Mouse (Mus musculus): Measurements from ENCODE around the gene B4galt5. TPM values are rescaled to one million over a fixed set of nuclear protein-coding genes. Genes with fewer than 3 reads are reported as not detected.

B4galt5 gene
- total and polyA plus RNA-seq, 3 experiments = 4.6 to 34.4 (median 6.5) TPM

DNA sequence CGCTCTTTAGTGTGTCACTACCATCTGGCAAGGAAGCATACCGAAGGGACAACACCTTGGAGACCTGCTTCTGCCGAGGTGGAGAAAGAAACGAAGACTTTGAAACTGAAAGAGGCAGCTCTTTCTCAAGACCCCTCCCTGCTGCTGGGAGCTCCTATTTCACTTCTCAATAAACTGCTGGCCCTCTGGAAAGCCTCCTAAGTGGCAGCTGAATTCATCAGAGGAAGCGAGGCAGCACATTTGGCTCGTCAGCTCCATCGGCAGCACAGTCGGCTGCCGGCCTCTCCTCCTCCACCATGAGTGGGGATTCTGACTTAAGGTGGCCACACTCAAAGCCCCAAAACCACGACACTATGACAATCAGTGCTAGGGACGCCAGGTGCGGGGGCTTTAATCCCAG lies 41.3 kb downstream of the B4galt5 start:
- no peaks in the 10 kb centered on the region; a peak in 1 of 4 replicates for H3K36me3 ChIP-seq (ENCODE audit: control insufficient read depth in 1 of 2, insufficient read depth in 2 of 2, low read length in 2 of 2)
- TF ChIP-seq HCFC1 (IDR thresholded peaks at IDR 0.05; ENCODE audit: low read depth, low read length) (no peak), MAZ (IDR thresholded peaks at IDR 0.05; ENCODE audit: low read depth, low read length) (no peak), ZC3H11A (IDR thresholded peaks at IDR 0.05; ENCODE audit: low read depth, low read length) (no peak), TBP (IDR thresholded peaks at IDR 0.05; ENCODE audit: low read depth, low read length) (no peak), E2F4 (IDR thresholded peaks at IDR 0.05; ENCODE audit: borderline replicate concordance, low read depth, low read length) (no peak)
- no peak overlapping the region for H3K9ac ChIP-seq (ENCODE audit: control insufficient read depth, low read depth, low read length, poor library complexity, severe bottlenecking)
- H3K9me3 ChIP-seq (replicated peaks; ENCODE audit: insufficient read depth, low read length) = no peaks in the 10 kb centered on the region
- no peak overlapping the region for H3K4me3 ChIP-seq (ENCODE audit: control insufficient read depth in 1 of 2, insufficient read depth in 1 of 2, low read depth in 2 of 2, low read length in 2 of 2)
- H3K27ac ChIP-seq (ENCODE audit: control insufficient read depth, low read depth, low read length) = no peak overlapping the region
- H3K27me3 ChIP-seq (ENCODE audit: control insufficient read depth in 1 of 2, insufficient read depth in 2 of 2, low read length in 2 of 2) = no peaks in the 10 kb centered on the region
- DNase-seq (ENCODE audit: low read depth, low spot score) = no peak
- H3K79me2 ChIP-seq (ENCODE audit: control insufficient read depth, insufficient read depth, low read length, poor library complexity) = no peaks in the 10 kb centered on the region
- peaks cover 0 to under 1% of the 10 kb centered on the region in 2 experiments; a peak in 1 of 4 replicates for H3K4me1 ChIP-seq (ENCODE audit: control insufficient read depth in 1 of 2, insufficient read depth in 2 of 2, low read length in 2 of 2)

DNA sequence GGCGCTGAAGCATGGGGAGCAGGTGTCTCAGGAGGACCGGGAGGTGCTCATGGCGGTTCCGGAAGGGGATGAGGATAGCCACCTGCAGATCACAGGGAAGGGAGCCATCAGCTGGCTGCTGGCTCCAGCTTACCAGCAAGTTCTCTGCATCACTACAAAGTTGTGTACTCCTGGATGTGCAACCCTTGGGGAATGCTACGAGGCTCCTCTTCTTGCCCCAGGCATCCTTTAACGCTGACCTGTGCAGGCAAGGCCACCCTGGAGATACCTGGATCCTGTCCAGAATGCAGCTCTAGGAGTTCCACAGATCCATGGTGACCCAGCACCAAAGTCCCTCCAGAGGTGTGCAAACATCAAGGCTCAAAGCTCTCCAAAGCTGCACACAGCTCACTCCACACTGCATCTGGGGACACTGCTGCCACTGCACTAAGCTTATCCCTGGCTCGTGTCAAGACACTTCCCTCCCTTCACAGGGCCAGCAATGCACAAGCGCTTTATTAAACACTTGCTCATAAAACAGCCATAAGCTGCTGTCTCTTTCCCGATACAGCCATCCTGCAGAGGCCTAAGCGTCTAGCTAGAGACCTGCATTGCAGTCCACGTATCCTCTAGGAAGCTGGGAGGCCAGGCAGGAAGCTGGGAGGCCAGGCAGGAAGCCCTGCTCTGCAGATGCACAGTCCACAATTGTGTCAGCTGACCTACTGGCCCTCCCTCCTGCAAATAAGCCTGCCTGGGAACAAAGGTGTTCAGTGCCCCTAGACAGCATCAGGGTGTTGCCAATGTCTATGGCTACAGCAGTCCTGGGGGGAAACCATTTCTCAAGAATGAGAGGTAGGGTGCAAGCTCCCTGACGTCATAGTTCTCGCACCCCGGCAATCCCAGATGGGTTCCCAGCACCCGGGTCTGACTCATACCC lies 42.1 kb downstream of the B4galt5 start:
- Histone ChIP-seq H3K79me2 (ENCODE audit: control insufficient read depth, insufficient read depth, low read length, poor library complexity) (no peaks in the 10 kb centered on the region), H3K9me3 (replicated peaks; ENCODE audit: insufficient read depth, low read length) (no peaks in the 10 kb centered on the region), H3K27ac (ENCODE audit: control insufficient read depth, low read depth, low read length) (no peak overlapping the region), H3K4me1 (ENCODE audit: control insufficient read depth in 1 of 2, insufficient read depth in 2 of 2, low read length in 2 of 2) (no peaks in the 10 kb centered on the region), H3K4me3 (ENCODE audit: control insufficient read depth in 1 of 2, insufficient read depth in 1 of 2, low read depth in 2 of 2, low read length in 2 of 2) (no peak overlapping the region), H3K27me3 (ENCODE audit: control insufficient read depth in 1 of 2, insufficient read depth in 2 of 2, low read length in 2 of 2) (no peaks in the 10 kb centered on the region), H3K36me3 (ENCODE audit: control insufficient read depth in 1 of 2, insufficient read depth in 2 of 2, low read length in 2 of 2) (no peaks in the 10 kb centered on the region; a peak in 1 of 4 replicates), H3K9ac (ENCODE audit: control insufficient read depth, low read depth, low read length, poor library complexity, severe bottlenecking) (no peak overlapping the region)
- no peak for TF ChIP-seq CHD1 (IDR thresholded peaks at IDR 0.05; ENCODE audit: low read depth, low read length)
- no peak for TF ChIP-seq NRF1 (IDR thresholded peaks at IDR 0.05; ENCODE audit: insufficient read depth, low read depth, low read length, poor library complexity, severe bottlenecking)
- no peak for TF ChIP-seq ZMIZ1 (IDR thresholded peaks at IDR 0.05; ENCODE audit: low read depth, low read length)
- TF ChIP-seq GABPA (IDR thresholded peaks at IDR 0.05; ENCODE audit: low read depth, low read length) = no peak
- no peak for TF ChIP-seq ZKSCAN1 (IDR thresholded peaks at IDR 0.05; ENCODE audit: low read depth, low read length)
- TF ChIP-seq ELF1 (IDR thresholded peaks at IDR 0.05; ENCODE audit: low read depth, low read length) = no peak
- no peak for TF ChIP-seq CTCF (IDR thresholded peaks at IDR 0.05 in 2 of 3, conservative IDR thresholded peaks at IDR 0.05 in 1 of 3; ENCODE audit: control insufficient read depth in 1 of 3, insufficient read depth in 1 of 3, low read depth in 2 of 3, low read length in 3 of 3, poor library complexity in 1 of 3, severe bottlenecking in 1 of 3)
- no peak for TF ChIP-seq KAT2A (conservative IDR thresholded peaks at IDR 0.05; ENCODE audit: low read depth, low read length)
- TF ChIP-seq MYB (IDR thresholded peaks at IDR 0.05; ENCODE audit: low read depth, low read length) = no peak
- DNase-seq (ENCODE audit: low read depth, low spot score) = no peak
